Mouse (Mus musculus) embryonic stem cell, embryonic (primary cell): ENCODE measurements around the gene Rrm1.

Source experiments
- CTCF ChIA-PET, 4 experiments: fragments of 300-600 bp in 2 of 4; fragments of 350-600 bp in 2 of 4; sonication (Branson Sonifier 250); formaldehyde crosslinking; loops; one replicate each; lab custom pipeline; 2022; ENCODE audit warnings: inconsistent platforms in 2 of 4; lab: Charles Lee
- POLR2A ChIA-PET, 4 experiments: fragments of 300-600 bp in 2 of 4; fragments of 350-600 bp in 2 of 4; sonication (Branson Sonifier 250); formaldehyde crosslinking; loops; one replicate each; lab custom pipeline; 2022; ENCODE audit warnings: antibody characterized with exemption in 4 of 4, inconsistent platforms in 1 of 4; lab: Charles Lee

The Rrm1 gene

GRCm38 (mm10) chr7:102501986-102502385 is 60.5 kb downstream of the Rrm1 start:
- POLR2A ChIA-PET = no interaction called here
- CTCF ChIA-PET = no interaction called here

GRCm38 (mm10) chr7:102506848-102507247 is 65.4 kb downstream of the Rrm1 start:
- POLR2A ChIA-PET = no interaction called here
- CTCF ChIA-PET = interaction anchor here in 2 of 4 experiments (1.0 to 1.1 kb wide), 2 partner anchors 413 to 613 kb away, joined by 3 to 4 read pairs; no protein-coding TSS in a partner anchor

DNA sequence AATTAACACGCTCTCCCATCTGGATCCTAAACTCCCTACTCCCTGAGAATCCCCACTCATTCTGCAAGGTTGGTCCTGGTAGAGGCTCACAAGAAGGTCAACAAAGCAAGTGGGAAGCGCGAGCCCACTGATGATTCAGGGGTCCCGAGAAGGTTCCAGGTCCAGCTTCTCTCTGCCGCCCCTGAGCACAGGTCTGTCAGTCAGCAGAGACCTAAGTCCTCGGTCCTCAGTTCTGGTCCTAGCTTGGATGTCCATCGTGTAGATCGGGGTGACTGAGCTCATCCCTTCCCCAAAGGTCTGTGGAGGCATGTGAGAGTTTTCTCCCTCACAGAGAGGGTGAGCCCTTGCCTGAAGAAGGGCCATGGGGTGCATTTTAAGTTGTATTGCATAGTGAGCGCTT is 66.6 kb downstream of the Rrm1 start:
- ChIA-PET POLR2A (interaction anchor here in 1 of 4 experiments (0.6 kb wide), 1 partner anchor 1215 kb away, joined by 5 read pairs; no protein-coding TSS in a partner anchor), CTCF (interaction anchor here in 3 of 4 experiments (0.8 to 1.1 kb wide), 3 partner anchors 412 to 1435 kb away, joined by 3 to 4 read pairs (median 3); no protein-coding TSS in a partner anchor)

GRCm38 (mm10) chr7:102508666-102509065 is 67.2 kb downstream of the Rrm1 start:
- ChIA-PET CTCF (no interaction called here), POLR2A (no interaction called here)

GRCm38 (mm10) chr7:102509726-102510125 is 68.2 kb downstream of the Rrm1 start:
- ChIA-PET CTCF (no interaction called here), POLR2A (interaction anchor here in 2 of 4 experiments (0.6 kb wide), 2 partner anchors 12 to 77 kb away, joined by 3 to 5 read pairs; no protein-coding TSS in a partner anchor)

- CTCF ChIA-PET = interaction anchor here in 3 of 4 experiments (0.5 to 3.1 kb wide), 5 partner anchors 183 to 1298 kb away, joined by 3 to 19 read pairs (median 6); partner anchors contain the start of gene Olfr557 (in 2 of the 3)
- POLR2A ChIA-PET = interaction anchor here in 2 of 4 experiments (0.6 to 1.4 kb wide), 2 partner anchors 33 to 104 kb away, joined by 4 read pairs; no protein-coding TSS in a partner anchor
These were observed 70.4 kb downstream of the Rrm1 start for GRCm38 (mm10) chr7:102511927-102512326.

DNA sequence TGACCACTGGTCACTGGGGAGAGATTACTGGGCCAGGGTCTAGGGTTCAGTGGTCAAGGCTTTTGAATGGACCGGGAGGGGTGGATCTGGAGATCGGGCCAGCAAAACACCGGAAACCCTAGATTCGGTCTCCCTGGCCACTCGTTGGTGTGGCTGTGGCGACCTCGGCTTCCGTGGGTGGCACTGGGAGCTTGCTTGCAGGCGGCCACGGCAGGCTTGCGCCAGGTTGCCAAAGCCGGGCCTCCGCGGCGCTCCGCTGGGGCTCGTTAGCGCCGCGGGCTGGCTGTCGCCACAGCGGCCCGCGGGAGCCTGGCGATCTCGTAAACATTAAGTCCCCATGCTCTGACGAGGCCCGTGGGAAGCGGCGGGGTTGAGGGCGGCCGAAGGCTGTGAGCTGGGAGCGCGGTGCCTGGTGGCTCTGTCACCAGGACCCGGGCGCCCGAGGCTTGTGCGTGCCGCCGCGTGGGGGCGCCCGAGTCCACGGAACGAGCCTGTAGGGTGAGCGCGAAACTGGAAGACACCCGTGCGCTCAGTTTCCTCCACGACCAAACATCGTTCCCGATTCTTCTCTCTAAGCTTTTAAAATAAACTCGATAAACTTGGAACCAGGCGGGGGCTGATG is 71.4 kb downstream of the Rrm1 start:
- ChIA-PET POLR2A (interaction anchor here in 3 of 4 experiments (0.5 to 1.4 kb wide), 7 partner anchors 34 to 311 kb away, joined by 3 to 4 read pairs (median 4); partner anchors contain the start of genes Trim21 (in 1 of the 3) and Trim68 (in 1 of the 3)), CTCF (interaction anchor here (0.6 to 3.1 kb wide), 32 partner anchors 14 to 1429 kb away, joined by 3 to 19 read pairs (median 4); partner anchors contain the start of genes Olfr557 (in 3 of the 4), Trim68 (in 2 of the 4), Olfr586 (in 1 of the 4) and Stim1 (in 1 of the 4))

DNA sequence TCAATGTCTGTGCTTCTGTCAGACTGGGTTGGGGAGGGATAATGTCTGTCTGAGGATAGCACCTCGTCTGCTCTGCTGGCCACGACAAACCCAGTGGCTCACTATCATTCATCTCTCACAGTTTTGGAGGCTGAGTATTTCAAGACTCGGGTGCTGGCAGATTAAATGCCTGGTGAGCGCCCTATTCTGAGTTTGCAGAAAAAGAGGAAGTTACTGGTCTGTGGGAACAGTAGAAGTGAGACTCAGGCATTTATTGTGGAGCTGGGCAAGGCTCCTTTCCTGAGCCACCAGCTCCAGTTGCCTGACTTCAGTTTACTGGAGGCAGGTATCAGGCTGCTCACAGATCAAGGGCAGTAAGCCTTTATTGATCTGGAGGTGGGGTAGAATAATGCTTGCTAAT is 72.6 kb downstream of the Rrm1 start:
- CTCF ChIA-PET = interaction anchor here in 2 of 4 experiments (1.0 to 3.1 kb wide), 5 partner anchors 122 to 406 kb away, joined by 3 to 19 read pairs (median 9); partner anchors contain the start of genes Olfr557 (in 2 of the 2) and Olfr554 (in 1 of the 2)
- POLR2A ChIA-PET = no interaction called here

DNA sequence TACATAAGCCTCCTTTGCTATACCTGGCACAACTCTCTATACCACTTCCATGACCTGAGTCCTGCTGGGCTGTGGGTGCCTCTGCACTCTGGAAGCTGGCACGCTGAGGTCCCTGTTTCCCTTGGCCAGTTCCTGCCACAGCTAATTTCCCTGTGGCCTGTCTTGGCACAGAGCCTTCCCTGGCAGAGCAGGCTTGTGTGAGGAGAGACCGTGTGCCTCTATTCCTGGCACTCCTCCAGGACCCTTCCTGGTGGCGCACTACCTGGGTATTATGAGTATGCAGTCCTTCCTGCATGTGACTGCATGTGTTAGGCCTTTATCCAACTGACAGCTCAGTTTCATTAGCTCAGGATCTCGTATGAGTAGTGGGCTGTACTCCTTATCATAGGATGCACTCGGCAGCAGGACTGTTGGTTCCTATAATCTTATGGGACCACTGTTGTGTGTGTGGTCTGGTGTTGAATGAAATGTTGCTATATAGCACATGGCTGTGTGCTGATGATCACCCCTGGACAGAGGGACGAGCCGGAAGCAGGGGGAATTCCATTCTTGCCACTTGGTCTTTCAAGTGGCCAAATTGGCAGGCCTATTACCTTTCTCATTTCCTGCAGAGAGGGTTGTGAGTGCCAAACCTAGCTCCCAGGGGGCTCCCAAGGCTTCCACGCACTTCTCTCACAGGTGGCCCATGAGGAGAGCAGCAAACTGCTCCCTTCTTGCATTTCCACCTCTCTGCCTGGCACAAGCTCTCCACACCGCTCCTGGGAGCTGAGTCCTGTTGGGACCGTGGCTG is 75.0 kb downstream of the Rrm1 start:
- POLR2A ChIA-PET = interaction anchor here in 1 of 4 experiments (0.6 kb wide), 1 partner anchor 312 kb away, joined by 3 read pairs; no protein-coding TSS in a partner anchor
- CTCF ChIA-PET = no interaction called here

GRCm38 (mm10) chr7:102517051-102517335 is 75.5 kb downstream of the Rrm1 start:
- ChIA-PET CTCF (no interaction called here), POLR2A (no interaction called here)
